Mouse (Mus musculus): ENCODE data around the gene Aldh1l1.

GRCm38 (mm10) chr6:90536824-90537223, 50.6 kb downstream of the Aldh1l1 start:
- no peak for TF ChIP-seq CTCF (IDR thresholded peaks at IDR 0.05; ENCODE audit: low read depth, low read length)
- TF ChIP-seq GATA2 (IDR thresholded peaks at IDR 0.05; ENCODE audit: borderline replicate concordance, low read depth, low read length): no peak

Data from G1E (cell line).